Mouse (Mus musculus) splenic B cell, adult 2 months (primary cell): ENCODE results near the gene Hoxb5.

Source experiments
- DNase-seq: peaks from one replicate; pipeline ENCODE4 v3.0.0-alpha.2; 2011; ENCODE audit warnings: low read depth, low spot score
- H3K27me3 ChIP-seq: 2 replicates; pipeline ENCODE4 v1.6.1; 2012; ENCODE audit warnings: mild to moderate bottlenecking, low read length, moderate library complexity, mixed read lengths; ENCODE audit not compliant: control insufficient read depth, poor library complexity, insufficient read depth, severe bottlenecking
- H3K36me3 ChIP-seq: 2 replicates; pipeline ENCODE4 v1.6.1; 2012; ENCODE audit warnings: mild to moderate bottlenecking, low read length, moderate library complexity, mixed read lengths; ENCODE audit not compliant: control insufficient read depth, poor library complexity, insufficient read depth, severe bottlenecking

Gene Hoxb5

GRCm38 (mm10) chr11:96290705-96291355, 12.3 kb upstream of the Hoxb5 start:
- Histone ChIP-seq H3K27me3 (peaks cover 6% of the 10 kb centered on the region), H3K36me3 (no peaks in the 10 kb centered on the region)
- no peak for DNase-seq

- Histone ChIP-seq H3K36me3 (no peaks in the 10 kb centered on the region), H3K27me3 (peaks cover 6% of the 10 kb centered on the region)
- no peak for DNase-seq
These were observed 11.2 kb upstream of the Hoxb5 start, which contains the start of gene Hoxb6 for GRCm38 (mm10) chr11:96291681-96292564. Hoxb6 (plus strand) TSS chr11:96292476.

- Histone ChIP-seq H3K27me3 (peaks cover 6% of the 10 kb centered on the region; the same call in 1 of the 2 replicates), H3K36me3 (no peaks in the 10 kb centered on the region)
- DNase-seq: peak; percentile 43
These were observed 10.4 kb upstream of the Hoxb5 start for GRCm38 (mm10) chr11:96292565-96293301.

GRCm38 (mm10) chr11:96293302-96293921, 9.7 kb upstream of the Hoxb5 start:
- no peak for DNase-seq
- no peaks in the 10 kb centered on the region for H3K36me3 ChIP-seq
- peaks cover 6% of the 10 kb centered on the region; the same call in 1 of the 2 replicates for H3K27me3 ChIP-seq

GRCm38 (mm10) chr11:96294245-96295091, 8.7 kb upstream of the Hoxb5 start:
- DNase-seq: peak; percentile 86
- no peaks in the 10 kb centered on the region for H3K36me3 ChIP-seq

GRCm38 (mm10) chr11:96295092-96295835, 7.9 kb upstream of the Hoxb5 start:
- Histone ChIP-seq H3K27me3 (peaks cover 8% of the 10 kb centered on the region; the same call in 1 of the 2 replicates), H3K36me3 (no peaks in the 10 kb centered on the region)
- no peak for DNase-seq

More at GRCm38 (mm10) chr11:96294245-96295091, 8.7 kb upstream of the Hoxb5 start:
- peaks cover 6% of the 10 kb centered on the region; the same call in 1 of the 2 replicates for H3K27me3 ChIP-seq

- no peaks in the 10 kb centered on the region for H3K36me3 ChIP-seq
- DNase-seq: no peak
- H3K27me3 ChIP-seq: peaks cover 8% of the 10 kb centered on the region; the same call in 1 of the 2 replicates
These were observed 6.1 kb upstream of the Hoxb5 start for GRCm38 (mm10) chr11:96296997-96297396.

- Histone ChIP-seq H3K27me3 (peaks cover 8% of the 10 kb centered on the region; the same call in 1 of the 2 replicates), H3K36me3 (no peaks in the 10 kb centered on the region)
- no peak for DNase-seq
These were observed 5.7 kb upstream of the Hoxb5 start for GRCm38 (mm10) chr11:96297428-96297827.

GRCm38 (mm10) chr11:96297968-96298635, 5.0 kb upstream of the Hoxb5 start:
- no peaks in the 10 kb centered on the region for H3K36me3 ChIP-seq
- DNase-seq: no peak
- H3K27me3 ChIP-seq: peaks cover 5% of the 10 kb centered on the region; the same call in 1 of the 2 replicates

GRCm38 (mm10) chr11:96298895-96299667, 4.1 kb upstream of the Hoxb5 start:
- Histone ChIP-seq H3K36me3 (no peaks in the 10 kb centered on the region), H3K27me3 (peaks cover 2% of the 10 kb centered on the region; the same call in 1 of the 2 replicates)
- DNase-seq: no peak

- no peaks in the 10 kb centered on the region for H3K36me3 ChIP-seq
- H3K27me3 ChIP-seq: peaks cover 2% of the 10 kb centered on the region; the same call in 1 of the 2 replicates
- no peak for DNase-seq
These were observed 3.4 kb upstream of the Hoxb5 start for GRCm38 (mm10) chr11:96299781-96300180.
